Mouse (Mus musculus) ES-E14 (cell line): ENCODE measurements around the gene Rph3a.

ENCODE experiments used
- MAFK ChIP-seq: IDR thresholded peaks from 2 replicates; pipeline ENCODE4 v1.6.1; 2014; ENCODE audit warnings: mild to moderate bottlenecking, low read depth, low read length, inconsistent platforms; ENCODE audit not compliant: insufficient read depth
- ZNF384 ChIP-seq: IDR thresholded peaks from 2 replicates; pipeline ENCODE4 v1.6.1; 2012; ENCODE audit warnings: low read depth, low read length, inconsistent platforms

GRCm38 (mm10) chr5:120966894-120967293 lies 43.0 kb downstream of the Rph3a start:
- no peak for TF ChIP-seq MAFK
- TF ChIP-seq ZNF384 = no peak
